Mouse (Mus musculus): ENCODE measurements around the gene Cyyr1. TPM values are rescaled to one million over a fixed set of nuclear protein-coding genes. Genes with fewer than 3 reads are reported as not detected.

The Cyyr1 gene
- polyA plus RNA-seq, 1 experiment from 2014 or later: 4.0 TPM

DNA sequence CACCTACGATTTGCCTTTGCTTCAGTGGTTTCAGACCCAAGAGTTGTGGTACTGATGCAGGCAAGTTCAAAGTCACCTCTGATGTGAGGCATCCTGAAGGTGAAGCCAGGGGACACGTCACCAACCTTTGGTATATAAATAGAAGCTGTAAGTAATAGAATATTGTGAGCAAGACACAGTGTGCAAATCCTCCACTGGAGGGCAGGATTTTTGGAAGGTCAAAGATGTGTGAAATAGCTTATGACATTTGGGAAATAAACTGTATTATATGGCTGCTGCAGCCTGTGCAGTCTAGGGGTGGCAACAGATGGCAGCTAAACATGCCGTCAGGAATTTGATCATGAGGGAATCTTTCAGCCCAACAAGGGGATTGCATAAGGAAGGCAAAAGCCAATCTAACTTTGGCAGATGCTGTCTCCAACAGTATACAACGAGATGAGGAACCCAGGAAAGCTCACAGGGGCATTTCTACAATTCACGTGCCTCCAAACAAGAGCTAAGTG lies 65.0 kb downstream of the Cyyr1 start:
- no peak overlapping the region for H3K4me3 ChIP-seq (replicated peaks; ENCODE audit: low read length)
- H3K4me2 ChIP-seq (ENCODE audit: low read depth, low read length): no peak overlapping the region
- 69% methylated on average over 5 of the region's 5 CpGs for WGBS
- no peak for ATAC-seq (ENCODE audit: insufficient read depth, low FRiP score)
- no peak overlapping the region for H3K9ac ChIP-seq (ENCODE audit: low read length)
- no peaks in the 10 kb centered on the region for H3K4me1 ChIP-seq (ENCODE audit: control insufficient read depth, insufficient read depth, low read length)
- H3K36me3 ChIP-seq (ENCODE audit: control insufficient read depth, insufficient read depth, low read length): no peaks in the 10 kb centered on the region
- H3K9me3 ChIP-seq (replicated peaks; ENCODE audit: control insufficient read depth, low read length): no peaks in the 10 kb centered on the region
- H3K27me3 ChIP-seq (ENCODE audit: control insufficient read depth, insufficient read depth, low read length): no peaks in the 10 kb centered on the region
- no peak overlapping the region for H3K27ac ChIP-seq (ENCODE audit: low read length)

DNA sequence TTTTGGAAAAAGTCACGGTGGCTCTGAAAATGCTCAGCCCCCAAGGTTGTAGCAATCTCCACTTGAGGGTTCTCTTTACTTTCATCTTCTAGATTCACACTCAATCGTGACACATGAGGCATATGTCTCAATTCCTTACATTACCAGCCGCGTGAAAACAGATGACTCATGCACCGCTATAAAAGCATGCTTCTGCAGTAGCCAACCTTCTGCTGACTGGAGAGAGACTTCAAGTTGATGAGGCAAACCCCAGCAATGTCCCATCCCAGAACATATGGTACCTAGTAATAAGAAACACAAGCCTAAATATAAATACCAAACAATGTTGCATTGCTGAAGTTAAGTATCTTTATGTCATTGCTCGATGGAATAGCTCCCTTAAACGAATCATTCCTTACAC lies 65.9 kb downstream of the Cyyr1 start:
- no peak for ATAC-seq (ENCODE audit: insufficient read depth, low FRiP score)
- Histone ChIP-seq H3K36me3 (ENCODE audit: control insufficient read depth, insufficient read depth, low read length) (no peaks in the 10 kb centered on the region), H3K4me1 (ENCODE audit: control insufficient read depth, insufficient read depth, low read length) (no peaks in the 10 kb centered on the region), H3K4me2 (ENCODE audit: low read depth, low read length) (no peak overlapping the region), H3K4me3 (replicated peaks; ENCODE audit: low read length) (no peak overlapping the region), H3K27ac (ENCODE audit: low read length) (no peak overlapping the region), H3K27me3 (ENCODE audit: control insufficient read depth, insufficient read depth, low read length) (no peaks in the 10 kb centered on the region), H3K9ac (ENCODE audit: low read length) (no peak overlapping the region), H3K9me3 (replicated peaks; ENCODE audit: control insufficient read depth, low read length) (no peaks in the 10 kb centered on the region)
- WGBS: 88% methylated on average over 7 of the region's 7 CpGs

DNA sequence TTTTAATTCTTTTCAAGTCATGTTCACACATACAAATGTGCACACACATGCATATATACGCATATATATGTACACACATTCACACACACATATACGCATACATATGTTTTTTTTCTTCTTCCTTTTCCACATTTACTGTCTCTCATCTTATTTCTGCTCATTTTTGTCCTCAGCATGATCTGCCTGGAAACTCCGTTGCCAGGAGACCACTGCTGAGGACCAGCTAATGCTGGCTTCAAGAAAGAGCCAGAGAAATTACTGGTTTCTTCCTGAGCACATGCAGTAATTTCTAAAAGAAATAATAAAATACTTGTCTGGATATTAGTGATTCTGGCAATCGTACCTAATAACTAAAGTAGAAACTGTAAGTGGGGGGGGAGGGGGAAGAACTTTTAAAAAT lies 68.6 kb downstream of the Cyyr1 start:
- Histone ChIP-seq H3K27me3 (ENCODE audit: control insufficient read depth, insufficient read depth, low read length) (no peaks in the 10 kb centered on the region), H3K4me3 (replicated peaks; ENCODE audit: low read length) (no peak overlapping the region), H3K9me3 (replicated peaks; ENCODE audit: control insufficient read depth, low read length) (no peaks in the 10 kb centered on the region), H3K4me2 (ENCODE audit: low read depth, low read length) (no peak overlapping the region), H3K4me1 (ENCODE audit: control insufficient read depth, insufficient read depth, low read length) (no peaks in the 10 kb centered on the region), H3K9ac (ENCODE audit: low read length) (no peak overlapping the region), H3K27ac (ENCODE audit: low read length) (no peak overlapping the region), H3K36me3 (ENCODE audit: control insufficient read depth, insufficient read depth, low read length) (no peaks in the 10 kb centered on the region)
- ATAC-seq (ENCODE audit: insufficient read depth, low FRiP score): no peak
- 91% methylated on average over 4 of the region's 4 CpGs for WGBS

DNA sequence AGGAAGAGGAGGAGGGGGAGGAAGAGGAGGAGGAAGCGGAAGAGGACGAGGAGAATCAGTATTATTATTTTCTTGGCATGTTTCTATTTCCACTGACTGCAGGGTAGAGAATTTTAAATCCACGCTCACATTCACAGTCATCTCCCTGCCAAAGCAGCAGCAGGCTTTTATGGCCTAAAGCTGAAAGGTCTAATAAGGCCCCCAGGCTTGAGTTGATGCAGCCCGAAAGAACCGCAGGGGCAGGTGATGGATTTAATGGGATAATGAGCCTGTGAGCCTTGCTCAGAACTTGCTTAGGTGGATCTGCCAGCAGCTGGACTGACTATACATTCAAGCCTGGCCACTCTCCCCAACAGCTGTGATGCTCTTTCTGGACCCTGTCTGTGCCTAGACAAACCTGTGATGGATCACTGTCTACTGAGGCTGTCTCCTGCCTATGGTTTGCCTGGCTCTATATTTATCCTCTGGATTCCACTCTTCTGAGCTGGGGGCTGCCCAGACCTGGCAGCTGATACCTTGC lies 78.6 kb downstream of the Cyyr1 start:
- WGBS: 57% methylated on average over 5 of the region's 5 CpGs
- ATAC-seq (ENCODE audit: insufficient read depth, low FRiP score): no peak
- Histone ChIP-seq H3K4me2 (ENCODE audit: low read depth, low read length) (no peak overlapping the region), H3K4me3 (replicated peaks; ENCODE audit: low read length) (no peak overlapping the region), H3K4me1 (ENCODE audit: control insufficient read depth, insufficient read depth, low read length) (no peaks in the 10 kb centered on the region), H3K27me3 (ENCODE audit: control insufficient read depth, insufficient read depth, low read length) (no peaks in the 10 kb centered on the region), H3K36me3 (ENCODE audit: control insufficient read depth, insufficient read depth, low read length) (no peaks in the 10 kb centered on the region), H3K27ac (ENCODE audit: low read length) (no peak overlapping the region), H3K9ac (ENCODE audit: low read length) (no peak overlapping the region), H3K9me3 (replicated peaks; ENCODE audit: control insufficient read depth, low read length) (no peaks in the 10 kb centered on the region)

DNA sequence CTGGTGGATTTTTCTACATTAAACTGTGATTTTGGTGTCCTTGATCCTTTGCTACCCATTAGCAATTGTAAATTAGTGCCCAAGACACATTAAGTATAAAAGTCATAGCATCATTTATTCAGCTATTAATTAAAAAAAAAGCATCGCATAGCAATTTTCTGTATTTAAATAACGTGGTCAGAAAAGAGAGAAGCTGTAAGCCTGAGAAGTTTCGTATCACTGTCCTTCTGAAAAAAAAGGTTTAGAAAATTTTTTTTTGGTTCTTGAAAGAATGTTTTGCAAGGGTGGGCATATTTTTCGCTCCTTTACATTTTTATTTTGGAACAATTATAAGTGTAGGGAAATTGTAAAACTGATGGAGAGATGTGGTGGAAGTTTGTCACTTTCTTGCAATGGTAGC lies 83.1 kb downstream of the Cyyr1 start:
- no peak overlapping the region for H3K9ac ChIP-seq (ENCODE audit: low read length)
- H3K4me2 ChIP-seq (ENCODE audit: low read depth, low read length): no peak overlapping the region
- H3K4me1 ChIP-seq (ENCODE audit: control insufficient read depth, insufficient read depth, low read length): no peaks in the 10 kb centered on the region
- H3K27me3 ChIP-seq (ENCODE audit: control insufficient read depth, insufficient read depth, low read length): no peaks in the 10 kb centered on the region
- H3K4me3 ChIP-seq (replicated peaks; ENCODE audit: low read length): no peak overlapping the region
- WGBS: 90% methylated on average over 4 of the region's 4 CpGs
- H3K9me3 ChIP-seq (replicated peaks; ENCODE audit: control insufficient read depth, low read length): no peaks in the 10 kb centered on the region
- H3K27ac ChIP-seq (ENCODE audit: low read length): no peak overlapping the region
- no peaks in the 10 kb centered on the region for H3K36me3 ChIP-seq (ENCODE audit: control insufficient read depth, insufficient read depth, low read length)
- ATAC-seq (ENCODE audit: insufficient read depth, low FRiP score): no peak

DNA sequence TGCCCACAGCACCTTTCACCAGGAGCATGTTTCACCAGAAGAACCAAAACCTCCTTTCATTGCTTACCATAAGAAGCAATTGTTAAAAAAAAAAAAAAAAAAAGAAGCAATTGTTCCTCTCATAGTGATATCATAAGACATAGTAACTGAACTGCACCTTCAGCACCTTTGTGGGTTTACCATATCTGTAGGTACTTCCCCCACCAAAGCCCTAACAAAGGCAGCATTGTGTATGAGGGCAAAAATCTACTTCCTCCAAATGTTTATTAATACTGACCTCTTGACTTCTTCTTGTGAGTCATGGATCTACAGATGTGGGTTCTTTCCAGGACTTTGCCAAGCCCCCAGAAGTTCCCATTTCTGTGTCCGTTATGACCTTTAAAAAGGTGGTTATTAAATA lies 98.2 kb downstream of the Cyyr1 start:
- H3K36me3 ChIP-seq (ENCODE audit: control insufficient read depth, insufficient read depth, low read length): no peaks in the 10 kb centered on the region
- no peaks in the 10 kb centered on the region for H3K4me1 ChIP-seq (ENCODE audit: control insufficient read depth, insufficient read depth, low read length)
- no peak overlapping the region for H3K27ac ChIP-seq (ENCODE audit: low read length)
- H3K4me3 ChIP-seq (replicated peaks; ENCODE audit: low read length): no peak overlapping the region
- 54% methylated on average over 1 of the region's 1 CpGs for WGBS
- no peak overlapping the region for H3K4me2 ChIP-seq (ENCODE audit: low read depth, low read length)
- peak; percentile 78 for ATAC-seq (ENCODE audit: insufficient read depth, low FRiP score)
- no peak overlapping the region for H3K9ac ChIP-seq (ENCODE audit: low read length)
- no peaks in the 10 kb centered on the region for H3K27me3 ChIP-seq (ENCODE audit: control insufficient read depth, insufficient read depth, low read length)
- no peaks in the 10 kb centered on the region for H3K9me3 ChIP-seq (replicated peaks; ENCODE audit: control insufficient read depth, low read length)

DNA sequence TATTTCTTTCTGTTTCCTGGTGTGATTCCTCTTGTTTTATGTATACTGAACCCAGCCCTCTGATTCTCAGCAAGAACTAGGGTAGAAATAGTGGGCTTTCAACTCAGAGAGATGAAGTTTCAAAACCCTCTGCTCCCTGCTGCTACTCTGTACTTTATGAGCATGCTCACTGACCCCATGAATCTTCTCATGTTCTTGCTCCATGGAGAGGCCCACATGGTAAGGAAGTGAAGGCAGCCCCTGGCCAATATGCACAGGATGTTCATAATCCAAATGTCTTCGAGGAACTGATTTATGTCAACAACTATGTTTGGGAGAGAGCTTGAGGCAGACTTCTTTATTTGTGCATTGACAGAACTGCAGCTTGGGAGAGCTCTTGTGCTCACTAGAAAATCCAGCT lies 106.9 kb downstream of the Cyyr1 start:
- Histone ChIP-seq H3K36me3 (ENCODE audit: control insufficient read depth, insufficient read depth, low read length) (no peaks in the 10 kb centered on the region), H3K27me3 (ENCODE audit: control insufficient read depth, insufficient read depth, low read length) (no peaks in the 10 kb centered on the region), H3K9me3 (replicated peaks; ENCODE audit: control insufficient read depth, low read length) (no peaks in the 10 kb centered on the region), H3K4me1 (ENCODE audit: control insufficient read depth, insufficient read depth, low read length) (peaks cover 8% of the 10 kb centered on the region), H3K27ac (ENCODE audit: low read length) (no peak overlapping the region), H3K4me2 (ENCODE audit: low read depth, low read length) (no peak overlapping the region), H3K4me3 (replicated peaks; ENCODE audit: low read length) (no peak overlapping the region), H3K9ac (ENCODE audit: low read length) (no peak overlapping the region)
- 42% methylated on average over 1 of the region's 1 CpGs for WGBS
- no peak for ATAC-seq (ENCODE audit: insufficient read depth, low FRiP score)

DNA sequence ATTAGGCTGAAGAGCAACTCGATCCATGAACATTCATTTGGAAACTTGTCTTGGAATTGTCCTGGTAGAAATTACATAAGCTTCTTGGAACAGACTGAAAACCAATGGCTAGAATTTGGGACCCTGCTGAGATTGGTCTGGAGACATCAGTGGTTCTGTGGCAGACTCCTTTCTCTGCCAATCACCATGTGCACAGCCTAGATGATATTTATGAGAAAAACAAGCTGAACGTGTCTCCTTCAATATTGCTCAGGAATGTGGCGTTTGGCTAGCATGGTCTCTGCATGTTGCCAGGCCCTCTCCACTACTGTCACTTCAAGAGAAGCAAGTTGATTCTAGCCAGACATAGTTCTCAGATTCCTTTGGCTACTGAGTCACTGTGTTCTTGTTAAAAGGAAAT lies 107.4 kb downstream of the Cyyr1 start:
- Histone ChIP-seq H3K4me2 (ENCODE audit: low read depth, low read length) (no peak overlapping the region), H3K9me3 (replicated peaks; ENCODE audit: control insufficient read depth, low read length) (no peaks in the 10 kb centered on the region), H3K27ac (ENCODE audit: low read length) (no peak overlapping the region; the same call in 1 of the 2 replicates), H3K27me3 (ENCODE audit: control insufficient read depth, insufficient read depth, low read length) (no peaks in the 10 kb centered on the region), H3K36me3 (ENCODE audit: control insufficient read depth, insufficient read depth, low read length) (no peaks in the 10 kb centered on the region), H3K4me1 (ENCODE audit: control insufficient read depth, insufficient read depth, low read length) (peaks cover 8% of the 10 kb centered on the region), H3K4me3 (replicated peaks; ENCODE audit: low read length) (no peak overlapping the region), H3K9ac (ENCODE audit: low read length) (no peak overlapping the region)
- 65% methylated on average over 3 of the region's 3 CpGs for WGBS
- ATAC-seq (ENCODE audit: insufficient read depth, low FRiP score): no peak

DNA sequence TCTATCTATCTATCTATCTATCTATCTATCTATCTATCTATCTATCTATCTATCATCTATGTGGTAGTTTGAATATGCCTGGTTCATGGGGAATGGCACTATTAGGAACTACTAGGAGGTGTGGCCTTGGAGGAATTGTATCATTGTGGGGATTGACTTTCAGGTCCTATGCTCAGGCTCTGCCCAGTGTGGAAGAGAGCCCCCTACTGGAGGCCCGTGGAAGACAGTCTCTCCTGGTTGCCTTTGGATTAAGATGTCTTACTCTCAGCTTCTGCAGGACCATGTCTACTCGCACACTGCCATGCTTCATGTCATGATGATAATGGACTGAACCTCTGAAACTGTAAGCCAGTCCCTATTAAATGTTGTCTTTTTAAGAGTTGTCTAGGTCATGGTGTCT lies 117.8 kb downstream of the Cyyr1 start:
- no peaks in the 10 kb centered on the region for H3K9me3 ChIP-seq (replicated peaks; ENCODE audit: control insufficient read depth, low read length)
- no peak overlapping the region for H3K4me2 ChIP-seq (ENCODE audit: low read depth, low read length)
- H3K27me3 ChIP-seq (ENCODE audit: control insufficient read depth, insufficient read depth, low read length): no peaks in the 10 kb centered on the region
- no peak overlapping the region for H3K27ac ChIP-seq (ENCODE audit: low read length)
- no peak overlapping the region for H3K9ac ChIP-seq (ENCODE audit: low read length)
- no peaks in the 10 kb centered on the region for H3K36me3 ChIP-seq (ENCODE audit: control insufficient read depth, insufficient read depth, low read length)
- H3K4me3 ChIP-seq (replicated peaks; ENCODE audit: low read length): no peak overlapping the region
- no peak for ATAC-seq (ENCODE audit: insufficient read depth, low FRiP score)
- WGBS: 70% methylated on average over 2 of the region's 2 CpGs
- no peaks in the 10 kb centered on the region for H3K4me1 ChIP-seq (ENCODE audit: control insufficient read depth, insufficient read depth, low read length)

DNA sequence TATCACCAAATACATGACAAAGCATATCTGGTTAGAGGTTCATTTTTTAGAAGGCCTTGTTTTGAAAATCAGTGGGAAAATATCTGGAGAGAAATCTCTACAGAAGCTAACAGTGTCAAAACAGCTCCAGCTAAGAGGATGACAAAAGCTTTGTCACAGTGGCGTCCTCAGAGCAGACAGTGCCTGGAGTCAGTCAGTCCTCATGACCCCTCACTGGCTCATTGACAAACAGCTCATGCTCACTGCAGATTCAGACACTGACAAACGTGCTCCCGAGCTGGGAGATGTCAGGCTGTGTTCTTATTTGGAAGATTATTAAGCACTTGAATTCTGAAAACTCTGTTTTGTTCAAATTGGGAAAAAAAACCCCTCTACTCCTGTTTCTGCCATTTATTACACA lies 124.0 kb downstream of the Cyyr1 start:
- Histone ChIP-seq H3K4me3 (replicated peaks; ENCODE audit: low read length) (no peak overlapping the region), H3K4me1 (ENCODE audit: control insufficient read depth, insufficient read depth, low read length) (no peaks in the 10 kb centered on the region), H3K36me3 (ENCODE audit: control insufficient read depth, insufficient read depth, low read length) (no peaks in the 10 kb centered on the region), H3K27ac (ENCODE audit: low read length) (no peak overlapping the region), H3K27me3 (ENCODE audit: control insufficient read depth, insufficient read depth, low read length) (no peaks in the 10 kb centered on the region), H3K9me3 (replicated peaks; ENCODE audit: control insufficient read depth, low read length) (no peaks in the 10 kb centered on the region), H3K4me2 (ENCODE audit: low read depth, low read length) (no peak overlapping the region), H3K9ac (ENCODE audit: low read length) (no peak overlapping the region)
- ATAC-seq (ENCODE audit: insufficient read depth, low FRiP score): no peak
- WGBS: 38% methylated on average over 3 of the region's 3 CpGs
